Mouse (Mus musculus) myocyte (in vitro differentiated cells): ENCODE measurements around the gene Hexim1.

Source experiments
- E2F4 ChIP-seq: IDR thresholded peaks from one replicate; pipeline ENCODE4 v1.6.1; 2011; ENCODE audit warnings: mild to moderate bottlenecking, control low read depth, moderate library complexity; ENCODE audit not compliant: insufficient read depth
- MAX ChIP-seq: IDR thresholded peaks from one replicate; pipeline ENCODE4 v1.6.1; 2011; ENCODE audit warnings: low read depth, mild to moderate bottlenecking, control low read depth
- MYOD1 ChIP-seq, 3 experiments: IDR thresholded peaks; one replicate each; pipeline ENCODE4 v1.6.1; 2011; ENCODE audit warnings: control low read depth in 2 of 3, low read depth in 2 of 3, mild to moderate bottlenecking in 2 of 3, moderate library complexity in 1 of 3; ENCODE audit not compliant: insufficient read length in 2 of 3, control insufficient read depth in 1 of 3
- MYOG ChIP-seq, 3 experiments: IDR thresholded peaks; one replicate each; pipeline ENCODE4 v1.6.1; 2011; ENCODE audit warnings: control low read depth in 2 of 3, low read depth in 2 of 3, mild to moderate bottlenecking in 2 of 3; ENCODE audit not compliant: insufficient read length in 2 of 3, control insufficient read depth in 1 of 3, insufficient read depth in 1 of 3
- POLR2A ChIP-seq: IDR thresholded peaks from one replicate; pipeline ENCODE4 v1.6.1; 2011; ENCODE audit warnings: low read depth, mild to moderate bottlenecking, control low read depth, moderate library complexity; ENCODE audit not compliant: insufficient read length
- POLR2AphosphoS2 ChIP-seq: IDR thresholded peaks from one replicate; pipeline ENCODE4 v1.6.1; 2011; ENCODE audit warnings: low read depth, control low read depth; ENCODE audit not compliant: insufficient read length
- REST ChIP-seq: IDR thresholded peaks from one replicate; pipeline ENCODE4 v1.6.1; 2011; ENCODE audit warnings: mild to moderate bottlenecking, control low read depth, moderate library complexity; ENCODE audit not compliant: insufficient read depth, insufficient read length
- TCF12 ChIP-seq: IDR thresholded peaks from one replicate; pipeline ENCODE4 v1.6.1; 2011; ENCODE audit warnings: mild to moderate bottlenecking, control low read depth; ENCODE audit not compliant: poor library complexity, insufficient read depth, severe bottlenecking
- USF1 ChIP-seq: IDR thresholded peaks from one replicate; pipeline ENCODE4 v1.6.1; 2011; ENCODE audit warnings: low read depth, mild to moderate bottlenecking, control low read depth, moderate library complexity

DNA sequence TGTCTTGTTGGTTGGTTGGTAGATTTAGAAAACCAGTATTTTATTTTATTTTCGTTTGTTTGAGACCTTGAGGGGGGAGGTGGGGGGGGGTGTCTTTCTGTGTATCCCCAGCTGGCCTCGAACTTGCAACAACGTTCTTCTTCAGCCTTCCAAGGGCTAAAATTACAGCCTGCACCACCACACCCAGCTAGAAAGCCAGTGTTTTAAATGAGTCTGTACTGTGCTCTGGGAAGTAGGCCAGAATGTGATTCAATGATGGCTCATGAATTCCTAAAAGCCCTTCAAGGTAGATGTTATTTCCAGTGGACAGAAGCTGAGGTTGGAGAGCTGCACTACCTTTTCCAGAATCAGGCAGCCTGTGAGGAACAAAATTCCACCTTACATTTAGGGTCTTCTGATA is 18.2 kb downstream of the Hexim1 start:
- TF ChIP-seq POLR2A (no peak), MAX (no peak), MYOG (IDR thresholded peaks at IDR 0.05; ENCODE audit: control insufficient read depth in 1 of 3, insufficient read depth in 1 of 3, insufficient read length in 2 of 3, low read depth in 2 of 3) (no peak), MYOD1 (IDR thresholded peaks at IDR 0.05; ENCODE audit: control insufficient read depth in 1 of 3, insufficient read length in 2 of 3, low read depth in 2 of 3) (no peak), TCF12 (no peak), POLR2AphosphoS2 (no peak), USF1 (no peak), E2F4 (no peak), REST (no peak)
